Mouse (Mus musculus): ENCODE measurements around the gene Lrrfip1. TPM values are rescaled to one million over a fixed set of nuclear protein-coding genes. Genes with fewer than 3 reads are reported as not detected.

Gene Lrrfip1
- polyA plus RNA-seq, 1 experiment from 2014 or later: 38.0 TPM

- ATAC-seq (replicated peaks): peak; percentile 74
- Histone ChIP-seq H3K36me3 (replicated peaks) (no peaks in the 10 kb centered on the region), H3K27me3 (replicated peaks) (no peaks in the 10 kb centered on the region; the same call in 1 of the 2 replicates), H3K4me3 (no peak overlapping the region), H3K4me1 (peaks cover 31% of the 10 kb centered on the region), H3K9me3 (no peaks in the 10 kb centered on the region), H3K4me2 (peak overlapping the region; percentile 10; the same call in 1 of the 2 replicates), H3K9ac (no peak overlapping the region), H3K27ac (no peak overlapping the region)
- 21% methylated on average over 9 of the region's 9 CpGs for WGBS
These were observed 25.5 kb upstream of the Lrrfip1 start for GRCm38 (mm10) chr1:90972911-90973573.

DNA sequence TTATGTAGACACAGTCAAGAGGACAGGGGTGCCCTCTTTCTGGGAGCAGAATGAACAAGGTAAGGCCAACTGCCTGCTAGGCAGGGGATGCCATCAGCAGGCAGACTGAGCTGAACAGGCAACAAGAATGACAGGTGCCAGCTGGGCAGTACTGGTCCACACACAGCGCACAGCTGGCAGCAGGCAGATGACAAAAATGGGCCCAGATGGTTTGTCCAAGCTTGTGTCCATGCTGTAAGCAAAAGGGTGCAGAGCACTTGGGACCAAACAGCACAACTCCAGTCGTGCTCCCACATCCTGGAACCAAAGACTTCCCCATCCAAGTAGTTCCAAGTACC, 25.0 kb upstream of the Lrrfip1 start:
- 89% methylated on average over 2 of the region's 2 CpGs for WGBS
- H3K4me1 ChIP-seq: peaks cover 31% of the 10 kb centered on the region
- ATAC-seq (replicated peaks): 0 out of 2 replicates have a peak, but pooled peaks have one; percentile 21
- no peak overlapping the region for H3K4me3 ChIP-seq
- no peak overlapping the region for H3K9ac ChIP-seq
- H3K9me3 ChIP-seq: no peaks in the 10 kb centered on the region
- H3K27ac ChIP-seq: no peak overlapping the region
- H3K4me2 ChIP-seq: no peak overlapping the region
- no peaks in the 10 kb centered on the region; the same call in 1 of the 2 replicates for H3K27me3 ChIP-seq (replicated peaks)
- no peaks in the 10 kb centered on the region for H3K36me3 ChIP-seq (replicated peaks)

GRCm38 (mm10) chr1:90974906-90975649, 23.5 kb upstream of the Lrrfip1 start:
- peak; percentile 69 for ATAC-seq (replicated peaks)
- peak overlapping the region; percentile 3; the same call in 1 of the 2 replicates for H3K27ac ChIP-seq
- 4% methylated on average over 12 of the region's 12 CpGs for whole genome bisulfite sequencing

GRCm38 (mm10) chr1:90975960-90976359, 22.6 kb upstream of the Lrrfip1 start:
- no peak overlapping the region for H3K9ac ChIP-seq
- H3K27ac ChIP-seq: peak overlapping the region; percentile 3; the same call in 1 of the 2 replicates
- no peak overlapping the region for H3K4me2 ChIP-seq
- 48% methylated on average over 4 of the region's 4 CpGs for WGBS
- no peak overlapping the region for H3K4me3 ChIP-seq
- peaks cover 31% of the 10 kb centered on the region for H3K4me1 ChIP-seq
- H3K36me3 ChIP-seq (replicated peaks): no peaks in the 10 kb centered on the region
- ATAC-seq (replicated peaks): peak; percentile 28; the same call in 1 of the 2 replicates
- H3K9me3 ChIP-seq: no peaks in the 10 kb centered on the region
- no peaks in the 10 kb centered on the region; the same call in 1 of the 2 replicates for H3K27me3 ChIP-seq (replicated peaks)

More at GRCm38 (mm10) chr1:90974906-90975649, 23.5 kb upstream of the Lrrfip1 start:
- Histone ChIP-seq H3K27me3 (replicated peaks) (no peaks in the 10 kb centered on the region; the same call in 1 of the 2 replicates), H3K36me3 (replicated peaks) (no peaks in the 10 kb centered on the region), H3K9ac (no peak overlapping the region), H3K9me3 (no peaks in the 10 kb centered on the region), H3K4me1 (peaks cover 31% of the 10 kb centered on the region), H3K4me2 (peak overlapping the region; percentile 32), H3K4me3 (no peak overlapping the region)

DNA sequence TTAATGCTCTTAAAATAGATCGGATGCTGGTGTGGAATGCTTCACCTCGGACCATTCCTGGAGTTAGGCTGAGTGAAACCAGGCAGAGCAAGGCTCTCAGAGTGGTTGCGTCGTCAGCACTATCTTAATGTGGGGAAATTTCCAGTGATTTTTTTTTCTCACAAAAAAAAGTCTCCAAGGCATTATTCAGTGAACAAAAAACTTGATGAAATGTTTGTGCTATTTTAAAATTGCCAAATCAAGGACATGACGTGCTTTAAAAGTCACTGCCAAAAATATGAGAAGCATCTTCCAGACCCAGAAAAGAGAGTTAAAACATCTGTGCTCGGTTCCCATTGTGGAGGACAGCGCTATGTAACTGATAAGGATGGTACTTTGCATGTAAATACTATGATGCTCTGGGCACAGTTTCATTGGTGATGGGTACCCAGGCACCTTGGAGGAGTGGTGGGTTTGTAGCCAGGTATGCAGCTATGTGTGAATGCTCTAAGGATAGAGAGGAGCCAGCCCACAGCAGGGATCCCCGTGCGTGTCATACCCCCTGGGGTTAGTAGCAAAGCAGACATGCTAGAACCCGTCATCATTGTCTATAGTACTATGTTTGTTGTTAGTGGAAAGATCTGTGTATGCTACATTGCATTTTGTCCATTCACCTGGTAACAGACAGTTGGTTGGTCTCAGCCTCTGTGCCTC, 17.8 kb upstream of the Lrrfip1 start:
- no peak overlapping the region for H3K27ac ChIP-seq
- H3K4me1 ChIP-seq: peaks cover under 1% of the 10 kb centered on the region
- H3K36me3 ChIP-seq (replicated peaks): no peaks in the 10 kb centered on the region
- whole genome bisulfite sequencing: 81% methylated on average over 10 of the region's 10 CpGs
- H3K9ac ChIP-seq: no peak overlapping the region
- H3K4me2 ChIP-seq: no peak overlapping the region
- H3K9me3 ChIP-seq: no peaks in the 10 kb centered on the region
- H3K4me3 ChIP-seq: no peak overlapping the region
- no peaks in the 10 kb centered on the region for H3K27me3 ChIP-seq (replicated peaks)
- no peak for ATAC-seq (replicated peaks)

- H3K36me3 ChIP-seq (replicated peaks): no peaks in the 10 kb centered on the region
- 72% methylated on average over 3 of the region's 3 CpGs for WGBS
- H3K4me1 ChIP-seq: no peaks in the 10 kb centered on the region
These were observed 17.2 kb upstream of the Lrrfip1 start for GRCm38 (mm10) chr1:90981346-90981745.

DNA sequence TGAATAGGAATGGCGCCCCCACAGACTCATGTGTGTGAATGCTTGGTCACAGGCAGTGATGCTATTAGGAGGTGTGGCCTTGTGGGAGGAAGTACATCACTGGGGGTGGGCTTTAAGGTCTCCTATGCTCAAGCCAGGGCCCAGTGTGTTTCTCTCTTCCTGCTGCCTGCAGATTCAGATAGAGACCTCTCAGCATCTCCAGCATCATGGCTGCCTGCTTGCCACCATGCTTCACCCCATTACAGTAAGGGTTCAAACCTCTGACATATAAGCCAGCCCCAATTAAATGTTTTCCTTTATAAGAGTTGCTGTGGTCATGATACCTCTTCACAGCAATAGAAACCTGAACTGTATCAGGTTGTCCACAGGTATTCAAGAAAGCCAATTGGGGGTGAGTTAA, 2.6 kb upstream of the Lrrfip1 start:
- H3K9me3 ChIP-seq: no peaks in the 10 kb centered on the region
- peaks cover 21% of the 10 kb centered on the region; the same call in 1 of the 2 replicates for H3K4me1 ChIP-seq
- no peaks in the 10 kb centered on the region for H3K36me3 ChIP-seq (replicated peaks)
- no peak overlapping the region for H3K4me3 ChIP-seq
- H3K4me2 ChIP-seq: no peak overlapping the region
- no peak overlapping the region for H3K27ac ChIP-seq
- WGBS: 94% methylated on average over 1 of the region's 1 CpGs
- no peak overlapping the region for H3K9ac ChIP-seq
- H3K27me3 ChIP-seq (replicated peaks): no peaks in the 10 kb centered on the region
- ATAC-seq (replicated peaks): no peak

More at GRCm38 (mm10) chr1:90981346-90981745, 17.2 kb upstream of the Lrrfip1 start:
- no peak for ATAC-seq (replicated peaks)
- Histone ChIP-seq H3K27ac (no peak overlapping the region), H3K9me3 (no peaks in the 10 kb centered on the region), H3K4me3 (no peak overlapping the region), H3K27me3 (replicated peaks) (no peaks in the 10 kb centered on the region), H3K4me2 (no peak overlapping the region), H3K9ac (no peak overlapping the region)

DNA sequence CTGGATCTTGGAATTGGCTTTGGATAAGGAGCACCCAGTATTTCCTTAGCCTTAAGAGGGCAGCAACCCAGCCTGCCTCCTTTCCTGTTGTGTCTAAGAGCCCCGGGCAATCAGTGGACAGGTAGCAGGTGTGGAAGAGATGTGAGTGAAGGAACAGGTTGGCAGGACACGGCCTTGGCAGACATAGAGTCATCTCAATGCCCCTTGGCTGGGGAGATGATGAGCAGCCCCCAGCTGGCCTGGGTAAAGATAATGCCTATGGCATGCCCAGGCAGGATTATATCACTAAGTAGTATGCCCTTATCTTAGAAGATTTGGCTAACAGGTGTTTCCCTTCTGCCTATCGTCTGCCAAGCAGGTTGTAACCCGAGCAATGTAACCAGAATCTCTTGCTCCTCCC, 1.4 kb upstream of the Lrrfip1 start:
- no peak for ATAC-seq (replicated peaks)
- Histone ChIP-seq H3K4me3 (no peak overlapping the region), H3K9me3 (no peaks in the 10 kb centered on the region), H3K9ac (no peak overlapping the region), H3K36me3 (replicated peaks) (no peaks in the 10 kb centered on the region), H3K4me2 (no peak overlapping the region), H3K27ac (no peak overlapping the region), H3K27me3 (replicated peaks) (no peaks in the 10 kb centered on the region), H3K4me1 (peaks cover 21% of the 10 kb centered on the region; the same call in 1 of the 2 replicates)
- WGBS: 86% methylated on average over 4 of the region's 4 CpGs

- Histone ChIP-seq H3K9me3 (no peaks in the 10 kb centered on the region), H3K27me3 (replicated peaks) (no peaks in the 10 kb centered on the region), H3K9ac (0 out of 2 replicates have a peak overlapping the region, but pooled peaks have one; percentile 70), H3K36me3 (replicated peaks) (no peaks in the 10 kb centered on the region), H3K4me1 (peaks cover 21% of the 10 kb centered on the region; the same call in 1 of the 2 replicates), H3K27ac (no peak overlapping the region), H3K4me3 (peak overlapping the region; percentile 73; the same call in 1 of the 2 replicates), H3K4me2 (peak overlapping the region; percentile 88)
- ATAC-seq (replicated peaks): no peak
- WGBS: 89% methylated on average over 5 of the region's 5 CpGs
These were observed 896 bp upstream of the Lrrfip1 start for GRCm38 (mm10) chr1:90997641-90998040.

DNA sequence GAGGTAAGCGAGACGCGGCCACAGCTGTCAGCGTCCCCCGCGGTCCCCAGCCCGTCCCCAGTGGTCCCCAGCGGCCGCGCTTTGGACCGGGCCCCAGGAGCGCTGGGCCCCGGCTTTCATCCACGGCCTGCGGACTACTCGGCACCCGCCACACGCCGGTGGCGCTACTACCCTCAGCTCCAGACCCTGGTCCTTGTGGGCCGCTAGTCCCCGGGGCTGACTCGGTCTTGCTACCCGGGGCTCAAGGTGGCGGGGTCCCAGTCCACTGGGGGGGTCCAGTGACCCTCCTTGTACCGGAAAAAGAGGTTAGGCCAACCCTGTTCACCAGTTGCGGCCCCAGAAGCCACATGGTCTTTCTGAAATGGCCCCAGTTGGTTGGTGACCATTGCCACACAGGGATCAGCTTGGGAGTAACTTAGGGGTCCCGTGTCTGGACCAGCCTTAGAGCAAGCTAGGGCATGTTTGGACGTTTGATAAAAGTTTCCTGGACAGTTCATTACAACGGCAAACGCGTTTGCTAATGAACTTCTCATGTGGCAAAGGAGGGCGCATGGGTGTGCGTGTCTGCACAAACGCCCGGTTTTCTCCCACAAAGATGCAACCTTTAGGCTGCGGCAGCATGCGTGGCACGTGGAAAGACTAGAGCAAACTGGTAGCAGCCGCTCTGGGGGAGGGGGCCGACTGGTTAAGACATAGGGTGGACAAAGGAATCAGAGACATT, 514 bp downstream of the Lrrfip1 start:
- H3K27ac ChIP-seq: peak overlapping the region; percentile 64
- H3K36me3 ChIP-seq (replicated peaks): no peaks in the 10 kb centered on the region
- H3K9me3 ChIP-seq: no peaks in the 10 kb centered on the region
- ATAC-seq (replicated peaks): peak; percentile 72
- peak overlapping the region; percentile 70 for H3K9ac ChIP-seq
- H3K4me1 ChIP-seq: peaks cover 21% of the 10 kb centered on the region; the same call in 1 of the 2 replicates
- no peaks in the 10 kb centered on the region for H3K27me3 ChIP-seq (replicated peaks)
- H3K4me2 ChIP-seq: peak overlapping the region; percentile 88
- peak overlapping the region; percentile 73 for H3K4me3 ChIP-seq
- 1% methylated on average over 41 of the region's 41 CpGs for WGBS

GRCm38 (mm10) chr1:90999911-91000601, 1.5 kb downstream of the Lrrfip1 start:
- Histone ChIP-seq H3K27ac (no peak overlapping the region), H3K27me3 (replicated peaks) (no peaks in the 10 kb centered on the region), H3K4me2 (peak overlapping the region; percentile 88), H3K4me3 (peak overlapping the region; percentile 73), H3K9ac (0 out of 2 replicates have a peak overlapping the region, but pooled peaks have one; percentile 70), H3K36me3 (replicated peaks) (no peaks in the 10 kb centered on the region), H3K9me3 (no peaks in the 10 kb centered on the region), H3K4me1 (peaks cover 21% of the 10 kb centered on the region; the same call in 1 of the 2 replicates)
- WGBS: 74% methylated on average over 10 of the region's 10 CpGs
- ATAC-seq (replicated peaks): no peak
